Mouse (Mus musculus) hematopoietic stem cell, adult 5-6 weeks (primary cell): ENCODE data around the gene Lpin2. TPM values are rescaled to one million over a fixed set of nuclear protein-coding genes. Genes with fewer than 3 reads are reported as not detected.

Source experiments
- ATAC-seq, 2 experiments: fragments of 125-278 bp in 1 of 2; replicated peaks in 1 of 2; 2 replicates each; pipeline ENCODE4 v1.8.0; 2016 to 2017; ENCODE audit warnings: inconsistent platforms in 2 of 2, mild to moderate bottlenecking in 2 of 2, moderate number of reproducible peaks in 2 of 2, low read depth in 1 of 2, moderate TSS enrichment in 1 of 2; ENCODE audit not compliant: low FRiP score in 2 of 2, poor library complexity in 2 of 2, severe bottlenecking in 2 of 2, insufficient read depth in 1 of 2, low TSS enrichment in 1 of 2
- total RNA-seq: library from RNA; stranded (forward); fragments of 172-1452, 232-1000 nt; gene quantifications from 2 replicates; pipeline ENCODE4 v1.2.3, GENCODE M21; 2017

Lpin2 gene
- total RNA-seq, 1 experiment from 2014 or later, result 54.8 TPM

DNA sequence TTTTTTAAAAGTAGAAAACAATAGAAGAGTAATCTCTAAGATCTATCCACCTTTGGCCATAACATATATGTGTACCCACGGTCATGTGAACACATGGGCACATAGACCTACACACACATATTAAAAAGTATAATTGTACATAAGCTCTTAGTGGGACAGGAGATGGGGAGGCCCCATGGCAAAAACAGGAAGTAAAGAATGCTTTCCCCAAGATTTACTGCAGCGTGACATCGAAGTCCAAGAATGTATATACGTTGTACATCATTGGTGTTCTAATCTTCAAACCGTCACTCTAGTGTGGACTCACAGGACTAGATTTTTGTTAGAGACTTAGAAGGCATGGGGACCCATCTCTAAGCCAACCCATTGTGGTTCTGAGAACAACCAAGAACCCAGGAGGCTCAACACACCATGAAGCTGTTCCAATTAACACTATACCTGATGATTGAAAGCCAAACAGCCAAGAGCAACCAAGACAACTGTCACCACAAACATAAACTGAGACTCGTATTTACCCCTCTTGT is 109.6 kb downstream of the Lpin2 start:
- no peak for ATAC-seq

DNA sequence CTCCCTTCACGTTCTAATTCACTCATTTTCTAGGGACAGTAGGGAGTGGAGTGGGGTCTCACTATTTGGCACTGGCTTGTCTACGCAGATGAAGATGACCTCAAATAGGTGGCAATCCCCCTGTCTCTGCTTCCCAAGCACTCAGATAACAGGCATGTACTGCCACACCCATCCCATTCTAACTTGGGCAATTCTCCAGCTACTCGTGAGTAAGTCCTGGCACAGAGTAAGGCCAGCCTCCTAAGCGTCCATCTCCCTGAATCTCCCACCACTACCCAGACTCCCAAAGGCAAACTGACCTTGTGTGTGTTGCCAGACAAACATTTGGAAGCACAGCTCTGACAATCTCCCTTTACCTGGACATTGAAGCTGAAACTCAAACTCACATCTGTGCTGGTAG is 110.5 kb downstream of the Lpin2 start:
- no peak for ATAC-seq

DNA sequence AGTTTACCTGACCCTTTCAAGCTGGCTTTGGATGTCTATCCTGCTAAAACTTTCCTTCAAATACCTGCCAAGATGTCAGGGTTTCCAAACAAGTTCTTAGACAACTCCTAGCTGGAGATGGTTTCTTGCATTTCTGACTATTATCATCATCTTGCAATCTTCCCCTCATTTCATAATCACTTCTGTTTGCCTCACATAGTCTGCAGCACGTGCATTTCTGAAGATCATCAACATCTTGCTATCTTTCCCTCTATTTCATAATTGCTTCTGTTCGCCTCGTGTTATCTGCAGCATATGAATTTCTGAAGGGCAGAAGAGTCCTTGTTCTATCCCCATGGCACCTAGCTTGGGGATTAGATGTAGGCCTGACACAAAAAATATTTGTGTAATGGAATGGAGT is 112.2 kb downstream of the Lpin2 start:
- peak in 1 of 2 experiments; percentile 36; a peak in 1 of 4 replicates for ATAC-seq

Other genes starting within 250 kb of the Lpin2 start
- gene Myom1, start 179.9 kb upstream of the Lpin2 start, total RNA-seq, result 1.8 and 2.0 TPM in 2 replicates
- gene Myl12a, start 179.7 kb upstream of the Lpin2 start, total RNA-seq, result 130 and 159 TPM in 2 replicates
- 13.1 and 21.3 TPM in 2 replicates for gene Emilin2, start 129.4 kb downstream of the Lpin2 start, total RNA-seq